Mouse (Mus musculus): ENCODE data around the gene Hic2.
"Not testable (repeated sequence)": the region's sequence is repeated elsewhere in the genome, so short reads cannot be mapped to it uniquely, and the experiment has no call there.

Gene Hic2

GRCm38 (mm10) chr16:17232794-17233701 is at the start of gene Hic2:
Gene Hic2 (plus strand): TSS chr16:17233572.
- peak; percentile 86 to 89 for DNase-seq (ENCODE audit: low spot score in 2 of 2)

GRCm38 (mm10) chr16:17185475-17185874 is 47.9 kb upstream of the Hic2 start:
- no peak for DNase-seq (ENCODE audit: low spot score in 2 of 2)

GRCm38 (mm10) chr16:17193823-17194222 is 39.5 kb upstream of the Hic2 start:
- no peak for DNase-seq (ENCODE audit: low spot score in 2 of 2)

- DNase-seq (ENCODE audit: low spot score in 2 of 2), result peak; percentile 22 to 38
Measured at GRCm38 (mm10) chr16:17200121-17200952, 33.0 kb upstream of the Hic2 start.

- DNase-seq (ENCODE audit: low spot score in 2 of 2), result peak; percentile 69 to 77
Measured at GRCm38 (mm10) chr16:17200953-17201707, 32.2 kb upstream of the Hic2 start.

GRCm38 (mm10) chr16:17201977-17202376 is 31.4 kb upstream of the Hic2 start:
- no peak for DNase-seq (ENCODE audit: low spot score in 2 of 2)

GRCm38 (mm10) chr16:17202549-17202948 is 30.8 kb upstream of the Hic2 start, which contains the start of gene Ube2l3:
Gene Ube2l3 (minus strand): TSS chr16:17202649.
- no peak for DNase-seq (ENCODE audit: low spot score in 2 of 2)

GRCm38 (mm10) chr16:17204990-17205389 is 28.4 kb upstream of the Hic2 start:
- peak; percentile 49 to 64 for DNase-seq (ENCODE audit: low spot score in 2 of 2)

GRCm38 (mm10) chr16:17208389-17209361 is 24.7 kb upstream of the Hic2 start, which contains the start of gene Rimbp3:
Gene Rimbp3 (plus strand): TSS chr16:17208603.
- peak; percentile 49 to 69 for DNase-seq (ENCODE audit: low spot score in 2 of 2)

GRCm38 (mm10) chr16:17209404-17209960 is 23.9 kb upstream of the Hic2 start:
- DNase-seq (ENCODE audit: low spot score in 2 of 2), result no peak

- DNase-seq (ENCODE audit: low spot score in 2 of 2), result peak; percentile 81 to 88
Measured at GRCm38 (mm10) chr16:17209981-17210838, 23.2 kb upstream of the Hic2 start.

- DNase-seq (ENCODE audit: low spot score in 2 of 2), result no peak
Measured at GRCm38 (mm10) chr16:17216934-17217633, 16.3 kb upstream of the Hic2 start.

- no peak for DNase-seq (ENCODE audit: low spot score in 2 of 2)
Measured at GRCm38 (mm10) chr16:17220127-17220733, 13.1 kb upstream of the Hic2 start.

- DNase-seq (ENCODE audit: low spot score in 2 of 2), result peak; percentile 89 to 93
Measured at GRCm38 (mm10) chr16:17222197-17222596, 11.2 kb upstream of the Hic2 start.

- DNase-seq (ENCODE audit: low spot score in 2 of 2), result no peak
Measured at GRCm38 (mm10) chr16:17225584-17225983, 7.8 kb upstream of the Hic2 start.

GRCm38 (mm10) chr16:17226496-17226895 is 6.9 kb upstream of the Hic2 start:
- DNase-seq (ENCODE audit: low spot score in 2 of 2), result no peak

GRCm38 (mm10) chr16:17231523-17231922 is 1.8 kb upstream of the Hic2 start:
- DNase-seq (ENCODE audit: low spot score in 2 of 2), result not testable (repeated sequence)
